In genomic region chr9:68958919-68959318, GRCm38 (mm10) we compare ENCODE assay signal across 21 mouse cellular contexts.
A peak's percentile ranks its signal among the peaks of the same experiment; 100 is the strongest.
DNase-seq lines count a peak whose midpoint lies in the region; ATAC-seq and TF ChIP-seq lines count a peak whose summit lies in the region.
"Had no signal": no experiment of that assay in that cellular context is flagged by ENCODE, and none has a peak within 500 bp of the region (broad histone marks: within the 10 kb centered on the region; RNA-seq: fewer than 3 reads in every experiment).

No protein-coding gene starts in this region.

- no peak overlapping the region for H3K4me2 ChIP-seq in liver, embryonic 11.5 days
- no peak overlapping the region for H3K4me2 ChIP-seq in lung, embryonic 14.5 days
- no peak overlapping the region for H3K4me2 ChIP-seq in midbrain, embryonic 13.5 days (replicated peaks)
- H3K4me2 ChIP-seq: forebrain, embryonic 13.5 days; heart, embryonic 12.5 days had no signal

- TF ChIP-seq POLR2A in liver, adult 2 months (IDR thresholded peaks at IDR 0.05; ENCODE audit: extremely low read depth, insufficient read depth, low read length) = no peak
- TF ChIP-seq POLR2A in lung, adult 2 months (IDR thresholded peaks at IDR 0.05; ENCODE audit: borderline replicate concordance, extremely low read depth, low read depth, low read length) = no peak

- H3K9ac ChIP-seq in liver, adult 2 months (ENCODE audit: low read depth, low read length) = no peak overlapping the region; the same call in 1 of the 2 replicates
- no peak overlapping the region for H3K9ac ChIP-seq in liver, embryonic 11.5 days (ENCODE audit: low read depth, low read length)
- no peak overlapping the region for H3K9ac ChIP-seq in lung, embryonic 14.5 days
- H3K9ac ChIP-seq in midbrain, embryonic 13.5 days (replicated peaks) = no peak overlapping the region
- H3K9ac ChIP-seq: forebrain, embryonic 13.5 days; forebrain, postnatal 0 days; heart, embryonic 12.5 days had no signal

- H3K4me1 ChIP-seq in liver, adult 2 months (ENCODE audit: control insufficient read depth, insufficient read depth, low read length) = peaks cover 8% of the 10 kb centered on the region
- H3K4me1 ChIP-seq in liver, embryonic 11.5 days (replicated peaks; ENCODE audit: control insufficient read depth, insufficient read depth, low read length) = no peaks in the 10 kb centered on the region
- no peaks in the 10 kb centered on the region; the same call in 1 of the 2 replicates for H3K4me1 ChIP-seq in lung, embryonic 14.5 days (ENCODE audit: insufficient read depth)
- no peaks in the 10 kb centered on the region; the same call in 1 of the 2 replicates for H3K4me1 ChIP-seq in lung, adult 2 months (ENCODE audit: control insufficient read depth, insufficient read depth, low read length)
- H3K4me1 ChIP-seq in midbrain, embryonic 10.5 days = peaks cover 17% of the 10 kb centered on the region
- peaks cover 5% of the 10 kb centered on the region; the same call in 1 of the 2 replicates for H3K4me1 ChIP-seq in midbrain, embryonic 13.5 days (replicated peaks)

- 34% methylated on average over 5 of the region's 5 CpGs for WGBS in liver, adult 2 months
- WGBS in liver, embryonic 11.5 days = 57% methylated on average over 5 of the region's 5 CpGs
- WGBS in lung, embryonic 14.5 days = 43% methylated on average over 5 of the region's 5 CpGs
- 58% methylated on average over 5 of the region's 5 CpGs for WGBS in lung, adult 2 months
- 71% methylated on average over 5 of the region's 5 CpGs for WGBS in midbrain, embryonic 10.5 days
- 68% methylated on average over 5 of the region's 5 CpGs for WGBS in midbrain, embryonic 13.5 days

- no peak overlapping the region for H3K4me3 ChIP-seq in liver, adult 2 months (ENCODE audit: insufficient read depth, low read depth, low read length)
- H3K4me3 ChIP-seq in liver, embryonic 11.5 days (ENCODE audit: low read depth, low read length) = no peak overlapping the region
- no peak overlapping the region for H3K4me3 ChIP-seq in lung, embryonic 14.5 days (ENCODE audit: low read depth, low read length)
- H3K4me3 ChIP-seq in lung, adult 2 months (replicated peaks; ENCODE audit: extremely low read depth, low read depth, low read length) = no peak overlapping the region
- H3K4me3 ChIP-seq in midbrain, embryonic 10.5 days = no peak overlapping the region
- H3K4me3 ChIP-seq in midbrain, embryonic 13.5 days (replicated peaks) = no peak overlapping the region
- H3K4me3 ChIP-seq: embryonic facial prominence, embryonic 10.5 days; forebrain, embryonic 13.5 days; gastrocnemius, adult 2 months; heart, embryonic 12.5 days had no signal

- peak; percentile 74 for DNase-seq in liver, adult 2 months (ENCODE audit: extremely low read depth, low read depth, low spot score)
- DNase-seq in liver, embryonic 11.5 days (ENCODE audit: low spot score) = no peak
- DNase-seq in lung, embryonic 14.5 days = peak; percentile 44
- DNase-seq in lung, adult 2 months = no peak
- DNase-seq in midbrain, embryonic 10.5 days (ENCODE audit: low spot score) = no peak
- DNase-seq in yolk sac, embryonic 10.5 days (ENCODE audit: low spot score) = peak; percentile 25
- DNase-seq in right cerebral cortex, postnatal 10 days (ENCODE audit: low spot score in 2 of 2) = no peak
- DNase-seq: adrenal gland, adult 8-10 months; adrenal gland, postnatal 36 days; B cell, adult 2 months; cerebellum, adult 2 months; cerebellum, postnatal 10 days; forebrain, postnatal 0 days; gastrocnemius, adult 2 months; gastrocnemius, postnatal 25 days had no signal

- no peak for TF ChIP-seq CTCF in liver, adult 2 months (IDR thresholded peaks at IDR 0.05; ENCODE audit: low read depth, low read length)
- no peak for TF ChIP-seq CTCF in lung, embryonic 14.5 days (IDR thresholded peaks at IDR 0.05; ENCODE audit: low read depth)
- no peak for TF ChIP-seq CTCF in lung, adult 2 months (IDR thresholded peaks at IDR 0.05; ENCODE audit: insufficient read depth, low read length)

- H3K79me2 ChIP-seq in liver, adult 2 months (ENCODE audit: control insufficient read depth, insufficient read depth, low read length) = no peaks in the 10 kb centered on the region

- no peak overlapping the region for H3K27ac ChIP-seq in liver, adult 2 months (replicated peaks; ENCODE audit: insufficient read depth, low read depth, low read length)
- H3K27ac ChIP-seq in liver, embryonic 11.5 days (ENCODE audit: low read depth, low read length) = no peak overlapping the region
- no peak overlapping the region for H3K27ac ChIP-seq in lung, embryonic 14.5 days (ENCODE audit: low read depth)
- H3K27ac ChIP-seq in midbrain, embryonic 10.5 days (replicated peaks) = 0 out of 2 replicates have a peak overlapping the region, but pooled peaks have one; percentile 3
- H3K27ac ChIP-seq in midbrain, embryonic 13.5 days = no peak overlapping the region
- H3K27ac ChIP-seq: embryonic facial prominence, embryonic 10.5 days; forebrain, embryonic 13.5 days; gastrocnemius, adult 2 months had no signal

- no peak for ATAC-seq in liver, embryonic 11.5 days (replicated peaks; ENCODE audit: low FRiP score)
- ATAC-seq in lung, embryonic 14.5 days (ENCODE audit: insufficient read depth) = peak; percentile 22; the same call in 1 of the 2 replicates
- ATAC-seq in midbrain, embryonic 13.5 days = no peak
- ATAC-seq: CD4-positive, CD25-positive, alpha-beta regulatory T cell, adult 4 months; forebrain, embryonic 13.5 days; forebrain, postnatal 0 days had no signal

- no peaks in the 10 kb centered on the region for H3K36me3 ChIP-seq in liver, adult 2 months (ENCODE audit: control insufficient read depth, insufficient read depth, low read length)
- H3K36me3 ChIP-seq in liver, embryonic 11.5 days (ENCODE audit: control insufficient read depth, insufficient read depth, low read length) = no peaks in the 10 kb centered on the region
- H3K36me3 ChIP-seq in lung, embryonic 14.5 days (ENCODE audit: insufficient read depth) = no peaks in the 10 kb centered on the region
- H3K36me3 ChIP-seq in midbrain, embryonic 10.5 days = no peaks in the 10 kb centered on the region
- H3K36me3 ChIP-seq in midbrain, embryonic 13.5 days = no peaks in the 10 kb centered on the region
- H3K36me3 ChIP-seq: embryonic facial prominence, embryonic 10.5 days; G1E; heart, embryonic 12.5 days had no signal

- no peaks in the 10 kb centered on the region for H3K9me3 ChIP-seq in liver, embryonic 11.5 days (ENCODE audit: control insufficient read depth, low read length)
- no peaks in the 10 kb centered on the region for H3K9me3 ChIP-seq in lung, embryonic 14.5 days (ENCODE audit: low read depth, low read length)
- no peaks in the 10 kb centered on the region for H3K9me3 ChIP-seq in midbrain, embryonic 10.5 days (replicated peaks)
- no peaks in the 10 kb centered on the region for H3K9me3 ChIP-seq in midbrain, embryonic 13.5 days
- H3K9me3 ChIP-seq: embryonic facial prominence, embryonic 10.5 days; forebrain, embryonic 13.5 days; heart, embryonic 12.5 days had no signal

- H3K27me3 ChIP-seq in liver, adult 2 months (ENCODE audit: control insufficient read depth, insufficient read depth, low read length) = no peaks in the 10 kb centered on the region
- no peaks in the 10 kb centered on the region for H3K27me3 ChIP-seq in liver, embryonic 11.5 days (replicated peaks; ENCODE audit: control insufficient read depth, insufficient read depth, low read length)
- no peaks in the 10 kb centered on the region for H3K27me3 ChIP-seq in lung, embryonic 14.5 days (ENCODE audit: insufficient read depth, low read length)
- H3K27me3 ChIP-seq in midbrain, embryonic 10.5 days (ENCODE audit: low read depth, poor library complexity, severe bottlenecking) = no peaks in the 10 kb centered on the region
- no peaks in the 10 kb centered on the region for H3K27me3 ChIP-seq in midbrain, embryonic 13.5 days
- H3K27me3 ChIP-seq: forebrain, embryonic 13.5 days; heart, embryonic 12.5 days had no signal

Comparison
In these comparisons a context has a peak if more than half of its experiments do, and no peak if none do; other contexts are left out.
1. DNase-seq: peak in liver, adult 2 months (single experiment), lung, embryonic 14.5 days (single experiment) and yolk sac, embryonic 10.5 days (single experiment); none in liver, embryonic 11.5 days (single experiment), lung, adult 2 months (single experiment), midbrain, embryonic 10.5 days (single experiment) and right cerebral cortex, postnatal 10 days (0 of 2).